Mouse (Mus musculus) small intestine, adult 2 months (tissue): ENCODE results near the gene Gm14403.
"Not testable (repeated sequence)": the region's sequence is repeated elsewhere in the genome, so short reads cannot be mapped to it uniquely, and the experiment has no call there.

Experiments
- CTCF ChIP-seq: fragments of 200-500 bp; IDR thresholded peaks from 2 replicates; pipeline ENCODE4 v1.5.1; 2012; ENCODE audit warnings: low read depth, mild to moderate bottlenecking, control low read depth, inconsistent platforms, low read length, moderate library complexity, mixed read lengths; ENCODE audit not compliant: insufficient replicate concordance, insufficient read length; ENCODE audit errors: extremely low read depth
- POLR2A ChIP-seq: fragments of 200-500 bp; IDR thresholded peaks from 2 replicates; pipeline ENCODE4 v1.6.1; 2012; ENCODE audit warnings: low read depth, mild to moderate bottlenecking, control low read depth, inconsistent platforms, low read length, moderate library complexity

DNA sequence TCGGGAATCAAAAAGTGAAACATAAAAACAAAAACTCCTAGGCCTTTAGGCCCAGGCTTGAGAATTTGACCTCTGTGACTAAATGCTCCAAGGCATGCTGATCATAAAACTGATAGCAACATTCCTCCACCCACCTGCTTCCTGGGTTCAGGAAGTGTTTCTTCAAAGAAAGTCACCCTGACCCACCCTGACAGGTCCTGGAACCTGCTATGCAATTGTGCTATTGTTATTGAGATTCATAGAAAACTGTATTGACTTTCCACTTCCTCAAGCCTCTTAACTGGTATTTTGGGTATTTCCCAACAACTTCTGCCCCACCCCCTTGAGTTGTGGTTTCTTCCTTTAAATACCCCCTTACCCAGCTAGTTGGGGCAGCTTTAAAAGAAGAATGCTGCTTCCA lies 20.9 kb downstream of the Gm14403 start:
- TF ChIP-seq POLR2A, CTCF: not testable (repeated sequence)
